Mouse (Mus musculus): Measurements from ENCODE around the gene Phkg1. TPM values are rescaled to one million over a fixed set of nuclear protein-coding genes. Genes with fewer than 3 reads are reported as not detected.

The Phkg1 gene
- polyA plus RNA-seq, 1 experiment = 38.1 TPM

- TF ChIP-seq CTCF (IDR thresholded peaks at IDR 0.05; ENCODE audit: extremely low read depth, insufficient read depth, low read length) = no peak
- no peak for TF ChIP-seq POLR2A (IDR thresholded peaks at IDR 0.05; ENCODE audit: extremely low read depth, insufficient read depth, low read length)
- Histone ChIP-seq H3K27ac (ENCODE audit: insufficient read depth, low read length) (no peak overlapping the region), H3K4me3 (ENCODE audit: insufficient read depth, low read length) (peak overlapping the region; percentile 61)
Measured at GRCm38 (mm10) chr5:129847558-129847820, 50.9 kb downstream of the Phkg1 start.

DNA sequence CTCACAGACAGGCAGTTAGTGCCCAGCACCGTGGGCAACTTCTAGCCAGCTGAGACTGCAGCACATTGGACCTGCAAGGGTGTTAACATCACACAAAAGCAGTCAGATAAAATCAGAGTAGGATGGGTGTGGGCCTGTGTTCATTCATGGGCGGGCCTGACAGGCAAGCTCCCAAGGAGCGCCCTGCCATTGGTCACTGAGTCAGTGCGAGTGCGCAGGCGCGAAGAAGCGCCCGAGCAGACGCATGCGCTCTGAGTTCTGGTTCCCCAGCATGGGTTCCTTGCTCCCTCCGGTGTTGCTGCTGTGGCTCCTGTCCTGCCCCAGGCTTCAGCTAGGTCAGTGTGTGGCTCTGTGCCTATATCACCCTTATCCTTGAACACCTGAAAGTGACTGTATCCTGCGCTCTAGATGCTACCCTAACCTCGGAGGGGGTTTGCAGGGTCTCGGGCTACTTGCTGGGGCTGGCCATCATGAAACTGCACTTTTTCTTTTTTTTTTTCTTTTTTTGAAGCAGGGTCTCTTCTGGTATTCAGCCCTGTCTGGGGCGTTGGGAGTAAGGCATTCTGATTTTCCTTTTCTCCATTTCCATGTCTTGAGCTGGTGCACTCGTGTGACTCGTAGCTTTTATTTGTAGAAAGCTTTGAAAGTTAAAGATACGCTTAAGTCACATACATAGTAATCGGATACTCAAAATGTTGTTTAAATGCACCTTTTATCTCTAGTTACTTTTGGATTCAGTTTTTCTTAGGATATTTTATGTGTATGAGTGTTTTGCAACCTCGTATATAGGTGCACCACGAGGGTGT lies 51.4 kb downstream of the Phkg1 start, which contains the start of gene Sumf2:
Gene Sumf2 (plus strand): TSS at position 235 of the 806 bp plus-strand sequence.
- Histone ChIP-seq H3K27ac (ENCODE audit: insufficient read depth, low read length) (no peak within 1 kb of the TSS), H3K4me3 (ENCODE audit: insufficient read depth, low read length) (peak within 1 kb of the TSS; percentile 61), H3K4me1 (ENCODE audit: control insufficient read depth, insufficient read depth, low read length) (0 out of 2 replicates have a peak, but pooled peaks cover 1% of the 10 kb centered on the region)
- TF ChIP-seq POLR2A (IDR thresholded peaks at IDR 0.05; ENCODE audit: extremely low read depth, insufficient read depth, low read length) (peak; percentile 98), CTCF (IDR thresholded peaks at IDR 0.05; ENCODE audit: extremely low read depth, insufficient read depth, low read length) (no peak)

More at GRCm38 (mm10) chr5:129847558-129847820, 50.9 kb downstream of the Phkg1 start:
- 0 out of 2 replicates have a peak, but pooled peaks cover 1% of the 10 kb centered on the region for H3K4me1 ChIP-seq (ENCODE audit: control insufficient read depth, insufficient read depth, low read length)

GRCm38 (mm10) chr5:129844848-129845247 lies 53.5 kb downstream of the Phkg1 start:
- TF ChIP-seq CTCF (IDR thresholded peaks at IDR 0.05; ENCODE audit: extremely low read depth, insufficient read depth, low read length) (no peak), POLR2A (IDR thresholded peaks at IDR 0.05; ENCODE audit: extremely low read depth, insufficient read depth, low read length) (no peak)
- Histone ChIP-seq H3K27ac (ENCODE audit: insufficient read depth, low read length) (no peak overlapping the region), H3K4me3 (ENCODE audit: insufficient read depth, low read length) (no peak overlapping the region), H3K4me1 (ENCODE audit: control insufficient read depth, insufficient read depth, low read length) (0 out of 2 replicates have a peak, but pooled peaks cover 1% of the 10 kb centered on the region)

Other genes starting within 250 kb of the Phkg1 start
- 5.2 and 5.9 TPM in 2 replicates for gene Zfp11, start 228.4 kb downstream of the Phkg1 start, polyA plus RNA-seq (2012; rRNA removed)
- gene Sept14, start 190.0 kb downstream of the Phkg1 start, polyA plus RNA-seq (2012; rRNA removed) = not detected in 2 replicates
- 100 and 111 TPM in 2 replicates for gene Mrps17, start 183.1 kb downstream of the Phkg1 start, polyA plus RNA-seq (2012; rRNA removed)
- gene Nipsnap2, start 173.5 kb downstream of the Phkg1 start, polyA plus RNA-seq (2012; rRNA removed) = 84.1 and 88.4 TPM in 2 replicates
- 27.4 and 27.5 TPM in 2 replicates for gene Psph, start 111.1 kb downstream of the Phkg1 start, polyA plus RNA-seq (2012; rRNA removed)
- 16.8 and 19.2 TPM in 2 replicates for gene Sumf2, start 51.6 kb downstream of the Phkg1 start, polyA plus RNA-seq (2012; rRNA removed)
- 719 and 800 TPM in 2 replicates for gene Chchd2, start 11.1 kb downstream of the Phkg1 start, polyA plus RNA-seq (2012; rRNA removed)
- gene Zbed5, start 2.8 kb downstream of the Phkg1 start, polyA plus RNA-seq (2012; rRNA removed) = 5.6 and 6.8 TPM in 2 replicates
- gene Nupr1l, start 10.0 kb upstream of the Phkg1 start, polyA plus RNA-seq (2012; rRNA removed) = 4.2 and 5.1 TPM in 2 replicates
- 39.4 and 39.5 TPM in 2 replicates for gene Vkorc1l1, start 43.4 kb upstream of the Phkg1 start, polyA plus RNA-seq (2012; rRNA removed)
- gene Gusb, start 104.5 kb upstream of the Phkg1 start, polyA plus RNA-seq (2012; rRNA removed) = 20.2 and 20.9 TPM in 2 replicates
- gene Asl, start 130.7 kb upstream of the Phkg1 start, polyA plus RNA-seq (2012; rRNA removed) = 33.0 and 33.2 TPM in 2 replicates
- gene Crcp, start 130.7 kb upstream of the Phkg1 start, polyA plus RNA-seq (2012; rRNA removed) = 41.3 and 44.5 TPM in 2 replicates
- 32.8 and 33.0 TPM in 2 replicates for gene Tpst1, start 174.8 kb upstream of the Phkg1 start, polyA plus RNA-seq (2012; rRNA removed)
- gene Kctd7, start 246.3 kb upstream of the Phkg1 start, polyA plus RNA-seq (2012; rRNA removed) = 8.0 and 8.7 TPM in 2 replicates